Mouse (Mus musculus) adrenal gland, postnatal 4 days (tissue): Measurements from ENCODE around the gene Tnni3k. TPM values are rescaled to one million over a fixed set of nuclear protein-coding genes. Genes with fewer than 3 reads are reported as not detected.
A peak's percentile ranks its signal among the peaks of the same experiment; 100 is the strongest.

Source experiments
- DNase-seq, 2 experiments: peaks; one replicate each; pipeline ENCODE4 v3.0.0; 2021 to 2022; ENCODE audit warnings: low spot score in 2 of 2, mixed read lengths in 2 of 2
- long read RNA-seq, 2 experiments: library from polyadenylated mRNA; stranded (forward); transcript quantifications; one replicate each; pipeline ENCODE4 v2.0.0; 2021
- total RNA-seq, 2 experiments: library from RNA; stranded (reverse); gene quantifications; 2 replicates each; pipeline ENCODE4 v1.2.3; 2021

The Tnni3k gene
- not detected for total RNA-seq
- long read RNA-seq, experiment 1, result 0 reads
- long read RNA-seq, experiment 2, result 0 reads

- no peak for DNase-seq
Observed at GRCm38 (mm10) chr3:155055231-155055916, at the start of gene Tnni3k. Gene Tnni3k (minus strand): TSS chr3:155055407.

- no peak for DNase-seq
Observed at GRCm38 (mm10) chr3:155099266-155099665, 44.1 kb upstream of the Tnni3k start.

GRCm38 (mm10) chr3:155093116-155093956 lies 38.1 kb upstream of the Tnni3k start, which contains the start of the genes Fpgt and Lrriq3:
Gene Fpgt (minus strand): TSS chr3:155093403.
Gene Lrriq3 (plus strand): TSS chr3:155093434.
- peak; percentile 82 for DNase-seq

- DNase-seq, result no peak
Observed at GRCm38 (mm10) chr3:155092081-155092480, 36.9 kb upstream of the Tnni3k start.

GRCm38 (mm10) chr3:155077908-155078307 lies 22.7 kb upstream of the Tnni3k start:
- DNase-seq, result no peak

- DNase-seq, result no peak
Observed at GRCm38 (mm10) chr3:155059449-155059822, 4.2 kb upstream of the Tnni3k start.

GRCm38 (mm10) chr3:155058800-155059448 lies 3.7 kb upstream of the Tnni3k start:
- DNase-seq, result no peak

- DNase-seq, result no peak
Observed at GRCm38 (mm10) chr3:155057566-155057965, 2.4 kb upstream of the Tnni3k start.

- no peak for DNase-seq
Observed at GRCm38 (mm10) chr3:155056606-155057005, 1.4 kb upstream of the Tnni3k start.

GRCm38 (mm10) chr3:155053189-155053588 lies 2.0 kb downstream of the Tnni3k start:
- no peak for DNase-seq

GRCm38 (mm10) chr3:155052021-155052420 lies 3.2 kb downstream of the Tnni3k start:
- no peak for DNase-seq

GRCm38 (mm10) chr3:155039012-155039836 lies 16.0 kb downstream of the Tnni3k start:
- DNase-seq, result no peak

- no peak for DNase-seq
Observed at GRCm38 (mm10) chr3:155034323-155034722, 20.9 kb downstream of the Tnni3k start.

- no peak for DNase-seq
Observed at GRCm38 (mm10) chr3:155030200-155030599, 25.0 kb downstream of the Tnni3k start.

GRCm38 (mm10) chr3:155002781-155003180 lies 52.4 kb downstream of the Tnni3k start:
- DNase-seq, result no peak

- DNase-seq, result no peak
Observed at GRCm38 (mm10) chr3:155001056-155001455, 54.2 kb downstream of the Tnni3k start.

GRCm38 (mm10) chr3:154992678-154993077 lies 62.5 kb downstream of the Tnni3k start:
- DNase-seq, result no peak

- DNase-seq, result no peak
Observed at GRCm38 (mm10) chr3:154979101-154979500, 76.1 kb downstream of the Tnni3k start.

- no peak for DNase-seq
Observed at GRCm38 (mm10) chr3:154971626-154972025, 83.6 kb downstream of the Tnni3k start.

GRCm38 (mm10) chr3:154970981-154971380 lies 84.2 kb downstream of the Tnni3k start:
- DNase-seq, result no peak

- DNase-seq, result no peak
Observed at GRCm38 (mm10) chr3:154961284-154961683, 93.9 kb downstream of the Tnni3k start.
